Mouse (Mus musculus) hindbrain, embryonic 11.5 days (tissue): Measurements from ENCODE around the gene Umad1. TPM values are rescaled to one million over a fixed set of nuclear protein-coding genes. Genes with fewer than 3 reads are reported as not detected.

Source experiments
- ATAC-seq: fragments of 200-750 bp; cut with Nextera tagmentation; 2 replicates; pipeline ENCODE4 v1.8.0; 2017; ENCODE audit warnings: mild to moderate bottlenecking, moderate TSS enrichment, moderate library complexity; ENCODE audit not compliant: low FRiP score
- DNase-seq: peaks from one replicate; pipeline ENCODE4 v3.0.0-alpha.2; 2015; ENCODE audit warnings: low spot score
- H3K27ac ChIP-seq: fragments of 300-500 bp; sonication (generic); 2 replicates; pipeline ENCODE4 v1.5.1; 2014; ENCODE audit warnings: mild to moderate bottlenecking, low read depth, low read length
- H3K27me3 ChIP-seq: fragments of 300-500 bp; sonication (generic); 2 replicates; pipeline ENCODE4 v1.6.1; 2014; ENCODE audit warnings: mild to moderate bottlenecking, low read length, moderate library complexity, mixed read lengths; ENCODE audit not compliant: control insufficient read depth, insufficient read depth
- H3K36me3 ChIP-seq: fragments of 300-500 bp; sonication (generic); 2 replicates; pipeline ENCODE4 v1.6.1; 2014; ENCODE audit warnings: mild to moderate bottlenecking, low read length, moderate library complexity, mixed read lengths; ENCODE audit not compliant: control insufficient read depth, insufficient read depth
- H3K4me1 ChIP-seq: fragments of 300-500 bp; sonication (generic); replicated peaks from 2 replicates; pipeline ENCODE4 v1.6.1; 2014; ENCODE audit warnings: low read length, mixed read lengths; ENCODE audit not compliant: control insufficient read depth, insufficient read depth
- H3K4me2 ChIP-seq: fragments of 300-500 bp; sonication (generic); replicated peaks from 2 replicates; pipeline ENCODE4 v1.6.1; 2014; ENCODE audit warnings: mild to moderate bottlenecking, low read depth, low read length
- H3K4me3 ChIP-seq: fragments of 300-500 bp; sonication (generic); 2 replicates; pipeline ENCODE4 v1.5.1; 2014; ENCODE audit warnings: low read depth, low read length
- H3K9ac ChIP-seq: fragments of 300-500 bp; sonication (generic); 2 replicates; pipeline ENCODE4 v1.6.1; 2014; ENCODE audit warnings: low read depth, low read length
- H3K9me3 ChIP-seq: fragments of 300-500 bp; sonication (generic); 2 replicates; pipeline ENCODE4 v1.6.1; 2016; ENCODE audit warnings: low read length; ENCODE audit not compliant: control insufficient read depth
- WGBS: fragments of 180-500 bp; shearing (Covaris S2); extraction: QIAGEN DNeasy Blood & Tissue Kit; methylation state at CpG from one replicate; pipeline ENCODE4 v1.1.7; 2014; 5-methylcytosine and 5-hydroxymethylcytosine counted together
- polyA plus RNA-seq: library from polyadenylated mRNA; unstranded; fragments of >200 nt; fragmentation: Nextera tagmentation; extraction: Ambion mirVana; gene quantifications from 2 replicates; pipeline ENCODE4 v1.2.1, GENCODE M21; 2014

The Umad1 gene
- polyA plus RNA-seq, 1 experiment from 2014 or later: 28.8 TPM

DNA sequence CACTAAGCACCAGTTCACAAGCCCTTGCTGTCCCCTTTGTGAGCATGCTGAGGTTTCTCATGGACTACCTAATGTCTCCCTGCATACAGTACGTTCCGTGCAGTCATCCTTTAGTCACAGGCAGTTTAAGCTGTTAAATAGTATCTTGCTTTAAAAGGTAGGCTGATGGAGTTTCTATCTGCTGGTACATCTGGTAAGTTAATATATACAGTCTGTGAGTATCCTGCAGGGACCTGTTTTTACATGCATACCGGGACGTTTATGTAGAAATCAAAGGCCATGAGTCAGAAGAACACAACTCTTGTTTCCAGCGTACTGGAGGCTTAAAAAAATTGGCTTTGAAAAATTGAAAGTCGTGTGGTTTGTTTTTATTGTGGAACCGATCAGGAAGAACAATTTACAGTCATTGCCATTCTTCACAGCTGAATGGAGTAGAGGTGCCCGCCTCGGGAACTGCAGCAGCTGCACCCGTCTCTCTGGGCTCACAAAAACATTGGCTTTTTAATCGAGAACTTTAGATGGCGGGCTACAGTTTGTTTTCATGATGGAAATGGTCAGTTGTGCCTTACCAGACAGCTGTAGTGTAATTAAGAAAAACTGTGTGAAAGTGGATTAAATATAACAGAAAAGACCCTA lies 93.6 kb downstream of the Umad1 start:
- ATAC-seq: peak; percentile 79
- H3K9ac ChIP-seq: no peak overlapping the region
- H3K9me3 ChIP-seq: no peaks in the 10 kb centered on the region
- H3K36me3 ChIP-seq: no peaks in the 10 kb centered on the region
- WGBS: 58% methylated on average over 12 of the region's 12 CpGs
- H3K27me3 ChIP-seq: no peaks in the 10 kb centered on the region
- H3K4me1 ChIP-seq: no peaks in the 10 kb centered on the region
- no peak overlapping the region for H3K4me3 ChIP-seq
- H3K27ac ChIP-seq: no peak overlapping the region
- DNase-seq: no peak
- H3K4me2 ChIP-seq: no peak overlapping the region

DNA sequence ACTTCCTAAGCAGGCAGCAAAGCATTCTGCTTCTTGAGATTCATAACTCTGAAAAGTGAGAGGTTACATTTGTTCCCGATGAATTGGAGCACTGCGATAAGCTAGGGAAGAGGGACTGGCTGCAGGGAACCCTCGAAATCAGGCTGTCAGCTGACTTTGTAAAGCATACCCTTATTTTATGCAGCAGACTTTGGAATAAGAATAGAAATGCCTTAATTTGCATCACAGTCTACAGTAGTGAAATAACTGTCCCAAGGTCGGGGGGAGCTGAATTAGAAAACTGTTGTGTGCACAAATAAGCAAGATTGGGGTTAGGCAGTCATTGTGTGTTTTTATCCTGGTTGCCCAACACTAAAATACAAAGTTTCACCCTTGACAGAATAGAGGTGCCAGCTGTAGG lies 94.4 kb downstream of the Umad1 start:
- Histone ChIP-seq H3K9ac (no peak overlapping the region), H3K27ac (peak overlapping the region; percentile 14; the same call in 1 of the 2 replicates), H3K27me3 (no peaks in the 10 kb centered on the region), H3K4me1 (no peaks in the 10 kb centered on the region), H3K4me2 (no peak overlapping the region), H3K9me3 (no peaks in the 10 kb centered on the region), H3K36me3 (no peaks in the 10 kb centered on the region), H3K4me3 (no peak overlapping the region)
- DNase-seq (no peak), ATAC-seq (no peak)
- 72% methylated on average over 4 of the region's 4 CpGs for WGBS

DNA sequence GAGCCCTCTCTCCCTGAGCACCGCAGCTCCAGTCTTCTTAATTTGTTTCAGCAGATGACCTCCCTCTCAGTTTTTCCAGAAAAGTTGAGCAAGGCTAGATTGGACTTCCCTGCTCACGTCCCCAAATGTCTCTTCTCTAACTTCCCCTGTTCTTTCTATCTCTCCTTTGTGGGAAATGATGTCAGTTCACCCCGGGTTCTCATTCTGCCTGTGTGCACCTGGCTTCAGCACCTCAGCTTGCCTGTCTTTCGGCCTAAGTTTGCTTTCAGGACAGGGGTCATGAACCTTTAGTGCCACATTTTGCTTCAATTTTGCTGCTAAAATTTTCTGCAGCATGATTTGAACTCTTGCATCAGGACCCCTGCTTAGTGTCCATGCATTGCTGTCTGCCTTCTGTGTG lies 95.8 kb downstream of the Umad1 start:
- no peaks in the 10 kb centered on the region for H3K36me3 ChIP-seq
- DNase-seq (no peak), ATAC-seq (no peak)
- no peaks in the 10 kb centered on the region for H3K4me1 ChIP-seq
- H3K9me3 ChIP-seq: no peaks in the 10 kb centered on the region
- no peak overlapping the region for H3K27ac ChIP-seq
- no peak overlapping the region for H3K4me3 ChIP-seq
- 91% methylated on average over 4 of the region's 4 CpGs for WGBS
- no peaks in the 10 kb centered on the region for H3K27me3 ChIP-seq
- no peak overlapping the region for H3K9ac ChIP-seq
- no peak overlapping the region for H3K4me2 ChIP-seq

DNA sequence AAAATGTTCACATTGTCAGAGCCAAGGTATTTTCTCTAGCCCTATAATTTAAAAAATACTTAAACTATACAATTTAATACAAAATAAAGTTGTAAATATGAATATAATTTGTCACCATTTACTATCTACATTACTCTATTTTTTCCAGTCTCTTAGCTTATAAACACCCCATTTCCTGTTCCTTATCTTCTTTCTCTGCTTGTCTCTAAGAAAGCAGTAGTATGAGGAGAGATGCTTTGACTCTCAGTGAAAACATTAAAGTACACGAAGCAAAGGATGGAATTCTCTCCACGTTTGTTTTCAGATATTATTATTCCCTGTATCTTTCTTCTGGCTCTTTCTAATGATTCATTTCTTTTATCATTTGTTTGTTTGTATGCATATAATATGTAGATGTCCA lies 99.1 kb downstream of the Umad1 start:
- DNase-seq (no peak), ATAC-seq (no peak)
- no peaks in the 10 kb centered on the region for H3K4me1 ChIP-seq
- 86% methylated on average over 2 of the region's 2 CpGs for WGBS
- H3K9ac ChIP-seq: no peak overlapping the region
- no peaks in the 10 kb centered on the region for H3K9me3 ChIP-seq
- H3K27me3 ChIP-seq: no peaks in the 10 kb centered on the region
- no peak overlapping the region for H3K4me2 ChIP-seq
- no peak overlapping the region for H3K4me3 ChIP-seq
- no peaks in the 10 kb centered on the region for H3K36me3 ChIP-seq
- no peak overlapping the region for H3K27ac ChIP-seq

DNA sequence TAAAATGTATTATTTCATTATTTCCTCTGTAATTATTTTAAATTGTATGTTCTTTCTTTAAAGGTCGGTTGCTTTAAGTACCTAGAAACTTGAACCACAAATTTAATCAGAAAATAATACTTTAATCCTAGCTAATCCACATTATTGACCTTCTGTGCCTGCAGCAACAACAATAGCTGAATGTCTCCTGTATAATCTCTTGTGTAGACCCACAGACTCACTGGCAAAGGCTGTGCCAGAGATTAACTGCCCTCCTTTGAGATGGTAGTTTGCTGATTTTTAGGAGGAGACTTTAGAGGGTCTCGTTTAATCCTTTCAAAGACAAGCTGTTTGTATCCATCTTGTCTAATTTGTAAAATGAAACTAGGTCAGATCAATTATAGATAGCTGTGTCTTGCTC lies 99.7 kb downstream of the Umad1 start:
- Histone ChIP-seq H3K9ac (no peak overlapping the region), H3K27me3 (no peaks in the 10 kb centered on the region), H3K36me3 (no peaks in the 10 kb centered on the region), H3K4me1 (no peaks in the 10 kb centered on the region), H3K4me3 (no peak overlapping the region), H3K9me3 (no peaks in the 10 kb centered on the region), H3K4me2 (no peak overlapping the region), H3K27ac (no peak overlapping the region)
- no peak for ATAC-seq
- DNase-seq: no peak
- WGBS: 84% methylated on average over 2 of the region's 2 CpGs

DNA sequence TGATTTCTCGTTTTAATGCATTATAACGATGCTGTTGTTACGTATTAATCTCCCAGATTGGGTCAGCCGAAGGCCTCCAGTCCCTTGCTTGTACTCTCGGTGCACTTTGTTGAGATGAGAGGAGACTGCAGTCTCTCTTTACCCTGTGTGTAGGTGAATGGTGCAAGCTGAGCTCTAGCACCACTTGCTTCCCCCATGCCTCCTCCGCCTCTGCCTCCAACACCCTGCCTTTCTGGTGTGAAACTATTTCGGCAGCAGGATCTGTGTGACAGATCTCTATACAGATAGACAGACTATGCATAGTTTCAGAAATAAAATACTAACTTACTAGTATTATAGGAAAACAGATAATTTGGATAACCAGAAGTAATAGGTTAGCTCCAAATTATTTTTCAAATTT lies 101.7 kb downstream of the Umad1 start:
- no peaks in the 10 kb centered on the region for H3K9me3 ChIP-seq
- 92% methylated on average over 7 of the region's 7 CpGs for WGBS
- no peaks in the 10 kb centered on the region for H3K27me3 ChIP-seq
- ATAC-seq: no peak
- no peak overlapping the region for H3K4me2 ChIP-seq
- H3K4me1 ChIP-seq: no peaks in the 10 kb centered on the region
- no peak overlapping the region for H3K4me3 ChIP-seq
- DNase-seq: no peak
- no peak overlapping the region for H3K9ac ChIP-seq
- no peak overlapping the region for H3K27ac ChIP-seq
- H3K36me3 ChIP-seq: no peaks in the 10 kb centered on the region

DNA sequence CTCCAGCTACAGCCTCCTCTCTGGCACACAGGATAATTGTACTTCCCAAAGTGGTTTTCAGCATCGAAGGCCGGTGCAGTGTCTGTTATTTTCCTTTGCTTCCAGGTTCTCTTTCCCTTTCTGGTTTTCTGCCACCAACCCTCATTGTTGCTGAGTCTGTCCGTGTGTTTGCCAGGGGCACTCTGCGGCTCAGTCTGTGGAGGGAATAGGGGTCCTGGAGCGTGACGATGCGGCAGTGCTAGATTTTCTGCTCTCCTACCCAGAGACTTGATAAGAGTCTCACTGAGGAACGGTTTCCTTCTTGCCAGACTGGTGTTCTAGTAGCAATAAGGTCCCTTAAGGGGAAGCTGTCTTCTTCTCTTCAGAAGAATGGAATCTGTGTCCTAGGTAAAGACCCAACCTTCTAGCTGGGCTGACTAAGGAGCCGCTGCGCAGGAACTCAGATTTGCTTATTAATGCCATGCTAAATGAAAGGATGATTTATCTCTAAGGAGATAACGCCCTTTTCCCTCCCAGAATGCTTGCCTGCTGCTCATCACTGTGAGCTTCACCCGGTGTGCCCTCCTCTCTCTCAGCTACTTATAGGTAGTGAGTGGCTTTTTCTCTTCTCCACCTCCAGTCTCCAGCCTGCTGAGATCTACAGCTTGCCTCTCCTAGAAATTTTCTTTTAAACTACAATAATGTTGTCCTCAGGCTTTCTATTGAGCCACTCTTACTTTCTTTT lies 105.1 kb downstream of the Umad1 start:
- Histone ChIP-seq H3K4me2 (no peak overlapping the region), H3K9ac (no peak overlapping the region), H3K9me3 (no peaks in the 10 kb centered on the region), H3K36me3 (no peaks in the 10 kb centered on the region), H3K4me3 (no peak overlapping the region), H3K27ac (no peak overlapping the region), H3K27me3 (no peaks in the 10 kb centered on the region), H3K4me1 (no peaks in the 10 kb centered on the region)
- DNase-seq: no peak
- WGBS: 71% methylated on average over 12 of the region's 12 CpGs
- ATAC-seq: no peak

DNA sequence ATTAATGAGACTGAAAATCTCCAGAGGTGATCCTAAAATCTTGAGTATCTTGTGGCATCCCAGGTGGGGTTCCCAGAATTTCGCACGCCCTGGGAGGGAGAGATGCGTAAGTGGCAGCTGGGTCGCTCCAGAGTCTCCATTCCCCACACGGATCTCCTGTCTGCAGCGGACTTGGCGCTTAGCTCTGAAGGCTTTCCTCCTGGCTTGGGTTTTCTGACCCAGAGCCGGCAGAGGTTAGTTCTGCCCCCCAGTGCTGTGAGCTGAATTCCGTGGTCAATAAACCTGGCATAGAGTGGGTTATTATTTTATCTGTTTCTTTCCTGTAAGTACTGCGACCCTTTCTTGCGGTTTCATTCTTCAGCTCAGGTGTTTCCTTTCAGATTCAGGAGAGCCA lies 105.7 kb downstream of the Umad1 start:
- WGBS: 90% methylated on average over 11 of the region's 11 CpGs
- Histone ChIP-seq H3K9ac (no peak overlapping the region), H3K4me3 (no peak overlapping the region), H3K9me3 (no peaks in the 10 kb centered on the region), H3K36me3 (no peaks in the 10 kb centered on the region), H3K4me1 (no peaks in the 10 kb centered on the region), H3K27ac (no peak overlapping the region), H3K27me3 (no peaks in the 10 kb centered on the region), H3K4me2 (no peak overlapping the region)
- DNase-seq: no peak
- ATAC-seq: no peak

DNA sequence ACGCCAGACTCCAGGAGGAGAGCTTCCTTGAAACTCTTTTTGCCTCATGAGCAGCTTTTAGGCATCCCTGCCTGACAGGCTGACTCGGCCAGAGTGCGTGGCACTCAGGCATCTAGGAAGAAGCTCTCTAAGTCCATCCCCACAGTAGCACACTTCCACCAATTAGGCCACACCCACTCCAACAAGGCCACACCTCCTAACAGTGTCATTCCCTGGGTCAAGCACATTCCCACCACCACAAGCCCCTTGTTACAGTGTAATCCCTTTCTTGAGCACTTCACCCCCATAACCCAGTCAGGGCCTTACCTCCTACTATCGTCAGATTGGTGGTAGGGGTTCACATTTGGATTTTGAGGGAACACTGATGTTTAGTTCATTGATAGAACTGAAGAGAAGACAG lies 108.6 kb downstream of the Umad1 start:
- Histone ChIP-seq H3K4me2 (no peak overlapping the region), H3K4me1 (no peaks in the 10 kb centered on the region), H3K36me3 (no peaks in the 10 kb centered on the region), H3K27ac (no peak overlapping the region), H3K9ac (no peak overlapping the region), H3K9me3 (no peaks in the 10 kb centered on the region), H3K4me3 (no peak overlapping the region), H3K27me3 (no peaks in the 10 kb centered on the region)
- ATAC-seq: peak; percentile 65
- no peak for DNase-seq
- 92% methylated on average over 4 of the region's 4 CpGs for WGBS
